Mouse (Mus musculus) hindbrain, embryonic 11.5 days (tissue): ENCODE measurements around the gene Scarf1. TPM values are rescaled to one million over a fixed set of nuclear protein-coding genes. Genes with fewer than 3 reads are reported as not detected.
"Not testable (repeated sequence)": the region's sequence is repeated elsewhere in the genome, so short reads cannot be mapped to it uniquely, and the experiment has no call there.

Experiments
- ATAC-seq: fragments of 200-750 bp; cut with Nextera tagmentation; 2 replicates; pipeline ENCODE4 v1.8.0; 2017; ENCODE audit warnings: mild to moderate bottlenecking, moderate TSS enrichment, moderate library complexity; ENCODE audit not compliant: low FRiP score
- DNase-seq: peaks from one replicate; pipeline ENCODE4 v3.0.0-alpha.2; 2015; ENCODE audit warnings: low spot score
- H3K27ac ChIP-seq: fragments of 300-500 bp; sonication (generic); 2 replicates; pipeline ENCODE4 v1.5.1; 2014; ENCODE audit warnings: mild to moderate bottlenecking, low read depth, low read length
- H3K27me3 ChIP-seq: fragments of 300-500 bp; sonication (generic); 2 replicates; pipeline ENCODE4 v1.6.1; 2014; ENCODE audit warnings: mild to moderate bottlenecking, low read length, moderate library complexity, mixed read lengths; ENCODE audit not compliant: control insufficient read depth, insufficient read depth
- H3K36me3 ChIP-seq: fragments of 300-500 bp; sonication (generic); 2 replicates; pipeline ENCODE4 v1.6.1; 2014; ENCODE audit warnings: mild to moderate bottlenecking, low read length, moderate library complexity, mixed read lengths; ENCODE audit not compliant: control insufficient read depth, insufficient read depth
- H3K4me1 ChIP-seq: fragments of 300-500 bp; sonication (generic); replicated peaks from 2 replicates; pipeline ENCODE4 v1.6.1; 2014; ENCODE audit warnings: low read length, mixed read lengths; ENCODE audit not compliant: control insufficient read depth, insufficient read depth
- H3K4me2 ChIP-seq: fragments of 300-500 bp; sonication (generic); replicated peaks from 2 replicates; pipeline ENCODE4 v1.6.1; 2014; ENCODE audit warnings: mild to moderate bottlenecking, low read depth, low read length
- H3K4me3 ChIP-seq: fragments of 300-500 bp; sonication (generic); 2 replicates; pipeline ENCODE4 v1.5.1; 2014; ENCODE audit warnings: low read depth, low read length
- H3K9ac ChIP-seq: fragments of 300-500 bp; sonication (generic); 2 replicates; pipeline ENCODE4 v1.6.1; 2014; ENCODE audit warnings: low read depth, low read length
- H3K9me3 ChIP-seq: fragments of 300-500 bp; sonication (generic); 2 replicates; pipeline ENCODE4 v1.6.1; 2016; ENCODE audit warnings: low read length; ENCODE audit not compliant: control insufficient read depth
- WGBS: fragments of 180-500 bp; shearing (Covaris S2); extraction: QIAGEN DNeasy Blood & Tissue Kit; methylation state at CpG from one replicate; pipeline ENCODE4 v1.1.7; 2014; 5-methylcytosine and 5-hydroxymethylcytosine counted together
- polyA plus RNA-seq: library from polyadenylated mRNA; unstranded; fragments of >200 nt; fragmentation: Nextera tagmentation; extraction: Ambion mirVana; gene quantifications from 2 replicates; pipeline ENCODE4 v1.2.1, GENCODE M21; 2014

Gene Scarf1
- polyA plus RNA-seq, 1 experiment from 2014 or later: 3.4 TPM

- H3K9me3 ChIP-seq: no peaks in the 10 kb centered on the region
- H3K9ac ChIP-seq: no peak overlapping the region
- H3K27me3 ChIP-seq: no peaks in the 10 kb centered on the region
- H3K4me3 ChIP-seq: no peak overlapping the region
- H3K36me3 ChIP-seq: no peaks in the 10 kb centered on the region
- ATAC-seq (no peak), DNase-seq (no peak)
- H3K4me2 ChIP-seq: no peak overlapping the region
- H3K27ac ChIP-seq: no peak overlapping the region
- 82% methylated on average over 5 of the region's 5 CpGs for WGBS
- peaks cover 13% of the 10 kb centered on the region for H3K4me1 ChIP-seq
Measured at GRCm38 (mm10) chr11:75551321-75551720, 38.0 kb downstream of the Scarf1 start.

GRCm38 (mm10) chr11:75551961-75552441 lies 38.7 kb downstream of the Scarf1 start:
- DNase-seq (no peak), ATAC-seq (no peak)
- Histone ChIP-seq H3K9me3 (no peaks in the 10 kb centered on the region), H3K4me2 (no peak overlapping the region), H3K27ac (no peak overlapping the region), H3K9ac (no peak overlapping the region), H3K4me3 (no peak overlapping the region), H3K4me1 (peaks cover 13% of the 10 kb centered on the region), H3K27me3 (no peaks in the 10 kb centered on the region), H3K36me3 (no peaks in the 10 kb centered on the region)
- 77% methylated on average over 9 of the region's 9 CpGs for WGBS

- Histone ChIP-seq H3K27me3 (no peaks in the 10 kb centered on the region), H3K9me3 (no peaks in the 10 kb centered on the region), H3K9ac (no peak overlapping the region), H3K4me1 (peaks cover 13% of the 10 kb centered on the region), H3K36me3 (no peaks in the 10 kb centered on the region), H3K27ac (no peak overlapping the region), H3K4me3 (no peak overlapping the region), H3K4me2 (no peak overlapping the region)
- 42% methylated on average over 7 of the region's 7 CpGs for WGBS
- DNase-seq (no peak), ATAC-seq (no peak)
Measured at GRCm38 (mm10) chr11:75552906-75553482, 39.7 kb downstream of the Scarf1 start.

GRCm38 (mm10) chr11:75556006-75556405 lies 42.7 kb downstream of the Scarf1 start:
- not testable (repeated sequence) for H3K9ac ChIP-seq, H3K36me3 ChIP-seq, H3K27ac ChIP-seq, H3K27me3 ChIP-seq, ATAC-seq, H3K4me1 ChIP-seq, H3K4me3 ChIP-seq, H3K4me2 ChIP-seq, H3K9me3 ChIP-seq, DNase-seq
- 90% methylated on average over 6 of the region's 6 CpGs for WGBS

- Histone ChIP-seq H3K27me3 (no peaks in the 10 kb centered on the region), H3K4me3 (no peak overlapping the region), H3K27ac (no peak overlapping the region), H3K9me3 (no peaks in the 10 kb centered on the region), H3K4me2 (no peak overlapping the region), H3K4me1 (no peaks in the 10 kb centered on the region), H3K9ac (no peak overlapping the region), H3K36me3 (no peaks in the 10 kb centered on the region)
- ATAC-seq (no peak), DNase-seq (no peak)
- 76% methylated on average over 6 of the region's 6 CpGs for WGBS
Measured at GRCm38 (mm10) chr11:75557142-75557541, 43.8 kb downstream of the Scarf1 start.

- H3K4me2 ChIP-seq: no peak overlapping the region
- WGBS: 85% methylated on average over 1 of the region's 1 CpGs
- no peak for DNase-seq
- no peaks in the 10 kb centered on the region for H3K27me3 ChIP-seq
- no peak overlapping the region for H3K4me3 ChIP-seq
- H3K27ac ChIP-seq: no peak overlapping the region
- no peak for ATAC-seq
- H3K9ac ChIP-seq: no peak overlapping the region
- no peaks in the 10 kb centered on the region for H3K9me3 ChIP-seq
- no peaks in the 10 kb centered on the region for H3K36me3 ChIP-seq
- H3K4me1 ChIP-seq: no peaks in the 10 kb centered on the region
Measured at GRCm38 (mm10) chr11:75558101-75558500, 44.8 kb downstream of the Scarf1 start.

- Histone ChIP-seq H3K27ac (no peak overlapping the region), H3K9me3 (no peaks in the 10 kb centered on the region), H3K36me3 (no peaks in the 10 kb centered on the region), H3K4me2 (no peak overlapping the region), H3K27me3 (no peaks in the 10 kb centered on the region), H3K4me3 (no peak overlapping the region), H3K4me1 (no peaks in the 10 kb centered on the region), H3K9ac (no peak overlapping the region)
- ATAC-seq (no peak), DNase-seq (no peak)
- WGBS: 91% methylated on average over 8 of the region's 8 CpGs
Measured at GRCm38 (mm10) chr11:75559870-75560504, 46.6 kb downstream of the Scarf1 start.

GRCm38 (mm10) chr11:75560530-75561409 lies 47.4 kb downstream of the Scarf1 start:
- ATAC-seq: no peak
- H3K4me2 ChIP-seq: no peak overlapping the region
- H3K9me3 ChIP-seq: no peaks in the 10 kb centered on the region
- H3K27ac ChIP-seq: no peak overlapping the region
- H3K27me3 ChIP-seq: no peaks in the 10 kb centered on the region
- H3K4me3 ChIP-seq: no peak overlapping the region
- DNase-seq: no peak
- no peak overlapping the region for H3K9ac ChIP-seq
- no peaks in the 10 kb centered on the region for H3K36me3 ChIP-seq
- WGBS: 76% methylated on average over 14 of the region's 14 CpGs
- H3K4me1 ChIP-seq: no peaks in the 10 kb centered on the region
